Mouse (Mus musculus): ENCODE data around the gene Cd44. TPM values are rescaled to one million over a fixed set of nuclear protein-coding genes. Genes with fewer than 3 reads are reported as not detected.
A peak's percentile ranks its signal among the peaks of the same experiment; 100 is the strongest.

Cd44 gene
- polyA plus RNA-seq, 1 experiment from 2014 or later = 19.4 TPM

GRCm38 (mm10) chr2:102886306-102886935 lies 15.0 kb downstream of the Cd44 start:
- Histone ChIP-seq H3K9ac (no peak overlapping the region), H3K4me2 (no peak overlapping the region), H3K27ac (no peak overlapping the region), H3K4me3 (replicated peaks) (no peak overlapping the region), H3K4me1 (peaks cover 11% of the 10 kb centered on the region; the same call in 1 of the 2 replicates), H3K27me3 (replicated peaks) (no peaks in the 10 kb centered on the region), H3K9me3 (no peaks in the 10 kb centered on the region), H3K36me3 (no peaks in the 10 kb centered on the region)
- no peak for ATAC-seq (ENCODE audit: insufficient read depth, low FRiP score, low read depth)
- WGBS = 78% methylated on average over 6 of the region's 6 CpGs

DNA sequence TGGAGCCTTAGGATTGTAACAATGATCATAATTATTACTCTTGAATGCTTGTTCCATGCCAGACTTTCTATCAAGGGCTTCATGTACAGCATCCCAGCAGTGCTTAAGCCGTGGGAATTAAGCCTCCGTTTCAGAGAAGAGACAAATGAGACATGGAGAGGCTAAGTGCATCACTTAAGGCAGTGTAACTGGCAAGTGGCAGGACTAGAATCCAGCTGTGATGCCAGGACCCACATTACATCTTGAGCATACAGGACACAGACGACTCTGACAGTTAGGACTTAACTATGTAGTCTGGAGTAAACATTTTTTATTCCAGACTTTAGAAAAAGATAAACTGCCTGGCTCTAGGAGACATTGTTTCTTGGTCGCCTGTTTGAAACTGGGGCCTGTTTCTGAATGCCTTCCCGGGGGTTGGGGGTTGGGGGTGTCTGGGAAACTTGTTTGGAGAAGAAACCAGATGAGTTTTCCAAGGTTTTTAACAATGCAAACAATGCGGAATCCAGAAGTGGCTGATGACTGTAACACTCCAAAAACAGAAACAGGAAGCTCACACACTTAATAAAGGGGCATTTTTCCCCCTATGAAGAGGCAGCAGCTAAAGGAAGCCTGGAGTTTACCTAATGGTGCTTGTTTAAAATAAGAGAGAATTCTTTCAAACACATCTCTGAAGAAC lies 18.7 kb downstream of the Cd44 start:
- H3K4me1 ChIP-seq = peaks cover 11% of the 10 kb centered on the region; the same call in 1 of the 2 replicates
- no peaks in the 10 kb centered on the region for H3K9me3 ChIP-seq
- ATAC-seq (ENCODE audit: insufficient read depth, low FRiP score, low read depth) = 0 out of 2 replicates have a peak, but pooled peaks have one; percentile 20
- no peaks in the 10 kb centered on the region for H3K27me3 ChIP-seq (replicated peaks)
- H3K9ac ChIP-seq = no peak overlapping the region
- peak overlapping the region; percentile 80 for H3K27ac ChIP-seq
- no peak overlapping the region for H3K4me3 ChIP-seq (replicated peaks)
- H3K36me3 ChIP-seq = no peaks in the 10 kb centered on the region
- WGBS = 18% methylated on average over 6 of the region's 6 CpGs
- no peak overlapping the region for H3K4me2 ChIP-seq

DNA sequence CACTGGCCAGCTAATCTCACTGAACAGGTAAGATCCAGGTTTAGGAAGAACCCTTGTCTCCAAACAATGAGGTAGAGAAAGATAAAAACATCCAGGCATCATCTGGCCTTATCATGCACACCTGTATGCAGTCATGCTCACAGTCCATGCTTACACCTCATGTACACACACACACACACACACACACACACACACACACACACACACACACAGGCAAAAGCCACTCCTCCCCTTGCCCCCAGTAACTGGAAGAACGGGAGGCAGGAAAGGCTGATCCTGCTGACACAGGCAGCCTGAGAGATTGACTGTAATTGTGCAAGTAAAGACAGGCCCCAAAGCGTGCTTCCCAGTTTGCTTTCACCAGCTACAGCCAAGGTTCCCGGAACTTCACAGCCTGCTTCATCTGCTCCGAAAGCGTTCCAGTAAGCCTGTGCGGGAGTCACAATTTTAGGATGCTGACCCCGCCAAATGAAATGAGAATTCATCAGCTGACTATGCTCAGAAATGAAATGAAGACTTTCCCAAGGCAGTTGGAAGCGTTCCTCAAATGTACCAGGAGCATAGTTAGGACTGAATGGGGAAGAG lies 19.4 kb downstream of the Cd44 start:
- no peak for ATAC-seq (ENCODE audit: insufficient read depth, low FRiP score, low read depth)
- WGBS = 48% methylated on average over 8 of the region's 8 CpGs
- Histone ChIP-seq H3K36me3 (no peaks in the 10 kb centered on the region), H3K4me2 (no peak overlapping the region), H3K9me3 (no peaks in the 10 kb centered on the region), H3K4me3 (replicated peaks) (no peak overlapping the region), H3K27me3 (replicated peaks) (no peaks in the 10 kb centered on the region), H3K4me1 (peaks cover 11% of the 10 kb centered on the region; the same call in 1 of the 2 replicates), H3K27ac (peak overlapping the region; percentile 80), H3K9ac (no peak overlapping the region)

DNA sequence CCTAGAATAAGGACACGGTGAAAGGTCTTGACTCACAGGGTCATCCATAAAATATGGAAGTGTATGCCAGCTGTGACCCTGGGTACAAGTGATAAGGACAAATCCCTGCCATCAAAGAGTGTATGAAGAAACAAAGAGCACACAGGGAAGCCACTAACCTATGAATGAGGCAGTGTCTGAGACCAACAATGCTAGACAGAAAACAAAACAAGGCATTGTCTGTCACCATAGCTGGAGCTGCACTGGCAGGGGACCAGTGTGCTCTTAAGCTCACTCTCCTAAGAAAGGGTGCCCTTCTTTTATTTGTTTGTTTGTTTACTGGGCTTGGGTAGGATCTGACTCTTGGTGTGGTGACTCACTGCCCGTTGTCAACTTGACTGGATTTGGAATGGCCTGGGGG lies 23.0 kb downstream of the Cd44 start:
- no peak overlapping the region for H3K4me2 ChIP-seq
- WGBS = 66% methylated on average over 2 of the region's 2 CpGs
- H3K36me3 ChIP-seq = no peaks in the 10 kb centered on the region
- H3K9me3 ChIP-seq = no peaks in the 10 kb centered on the region
- H3K27ac ChIP-seq = no peak overlapping the region
- no peak overlapping the region for H3K9ac ChIP-seq
- no peaks in the 10 kb centered on the region for H3K27me3 ChIP-seq (replicated peaks)
- peaks cover 17% of the 10 kb centered on the region; the same call in 1 of the 2 replicates for H3K4me1 ChIP-seq
- H3K4me3 ChIP-seq (replicated peaks) = no peak overlapping the region
- ATAC-seq (ENCODE audit: insufficient read depth, low FRiP score, low read depth) = no peak

- Histone ChIP-seq H3K27ac (no peak overlapping the region), H3K4me2 (no peak overlapping the region), H3K4me3 (replicated peaks) (no peak overlapping the region), H3K9ac (no peak overlapping the region), H3K27me3 (replicated peaks) (no peaks in the 10 kb centered on the region), H3K4me1 (peaks cover 9% of the 10 kb centered on the region; the same call in 1 of the 2 replicates), H3K9me3 (no peaks in the 10 kb centered on the region), H3K36me3 (no peaks in the 10 kb centered on the region)
- WGBS = 89% methylated on average over 4 of the region's 4 CpGs
- no peak for ATAC-seq (ENCODE audit: insufficient read depth, low FRiP score, low read depth)
These were observed 24.0 kb downstream of the Cd44 start for GRCm38 (mm10) chr2:102877463-102877862.

DNA sequence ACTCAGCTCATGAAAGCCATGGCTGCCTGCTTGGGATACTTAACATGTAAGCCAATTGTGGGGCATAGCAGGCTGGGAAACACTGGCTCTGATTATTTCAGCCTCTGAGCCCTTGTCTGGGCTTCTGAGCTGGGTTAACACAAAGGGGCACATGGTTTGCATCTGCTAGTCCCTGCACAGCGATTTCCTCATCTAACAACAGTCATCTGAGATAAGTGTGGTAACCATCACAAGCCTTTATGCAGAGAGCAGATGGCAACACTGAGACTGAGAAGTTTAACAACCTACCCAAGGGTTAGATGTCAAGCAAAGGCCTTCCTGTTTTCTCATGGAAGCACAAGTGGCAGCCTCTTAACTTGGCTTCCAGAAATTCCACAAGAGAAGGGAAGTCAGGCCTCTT lies 25.3 kb downstream of the Cd44 start:
- Histone ChIP-seq H3K36me3 (no peaks in the 10 kb centered on the region), H3K27ac (no peak overlapping the region), H3K4me3 (replicated peaks) (no peak overlapping the region), H3K4me2 (no peak overlapping the region), H3K9me3 (no peaks in the 10 kb centered on the region), H3K27me3 (replicated peaks) (no peaks in the 10 kb centered on the region), H3K4me1 (peaks cover 6% of the 10 kb centered on the region; the same call in 1 of the 2 replicates), H3K9ac (no peak overlapping the region)
- WGBS = 57% methylated on average over 1 of the region's 1 CpGs
- ATAC-seq (ENCODE audit: insufficient read depth, low FRiP score, low read depth) = no peak

- H3K36me3 ChIP-seq = no peaks in the 10 kb centered on the region
- H3K27ac ChIP-seq = no peak overlapping the region
- H3K4me1 ChIP-seq = peaks cover 6% of the 10 kb centered on the region; the same call in 1 of the 2 replicates
- H3K9me3 ChIP-seq = no peaks in the 10 kb centered on the region
- no peak overlapping the region for H3K9ac ChIP-seq
- no peak overlapping the region for H3K4me2 ChIP-seq
- H3K4me3 ChIP-seq (replicated peaks) = no peak overlapping the region
- H3K27me3 ChIP-seq (replicated peaks) = no peaks in the 10 kb centered on the region
- ATAC-seq (ENCODE audit: insufficient read depth, low FRiP score, low read depth) = no peak; the same call in 1 of the 2 replicates
- WGBS = 60% methylated on average over 4 of the region's 4 CpGs
These were observed 27.6 kb downstream of the Cd44 start for GRCm38 (mm10) chr2:102873848-102874247.

DNA sequence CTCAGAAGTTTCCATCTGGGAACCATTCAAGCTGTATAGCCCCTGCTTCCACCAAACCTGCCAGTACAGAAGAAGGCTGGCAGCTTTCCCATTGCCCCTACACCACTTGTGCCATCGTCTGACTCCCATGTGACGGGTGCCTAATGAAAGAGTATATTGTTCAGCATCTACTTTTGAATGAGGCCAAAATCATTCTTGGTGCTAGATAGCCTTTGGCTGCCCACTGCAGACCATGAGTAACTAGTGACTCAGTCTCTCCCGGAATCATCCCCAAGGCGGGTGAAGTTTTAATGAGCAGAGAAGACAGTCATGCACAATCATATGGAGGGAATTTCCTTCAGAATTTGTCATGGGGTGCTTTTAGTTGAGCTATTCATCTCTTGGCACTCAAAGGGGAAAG lies 28.3 kb downstream of the Cd44 start:
- Histone ChIP-seq H3K4me2 (no peak overlapping the region), H3K4me1 (peaks cover 6% of the 10 kb centered on the region; the same call in 1 of the 2 replicates), H3K9me3 (no peaks in the 10 kb centered on the region), H3K36me3 (no peaks in the 10 kb centered on the region), H3K4me3 (replicated peaks) (no peak overlapping the region), H3K27ac (no peak overlapping the region), H3K9ac (no peak overlapping the region), H3K27me3 (replicated peaks) (no peaks in the 10 kb centered on the region)
- WGBS = 94% methylated on average over 4 of the region's 4 CpGs
- no peak for ATAC-seq (ENCODE audit: insufficient read depth, low FRiP score, low read depth)

- Histone ChIP-seq H3K4me2 (no peak overlapping the region), H3K9me3 (no peaks in the 10 kb centered on the region), H3K9ac (no peak overlapping the region), H3K27me3 (replicated peaks) (no peaks in the 10 kb centered on the region), H3K4me3 (replicated peaks) (no peak overlapping the region), H3K27ac (no peak overlapping the region), H3K4me1 (peaks cover 6% of the 10 kb centered on the region; the same call in 1 of the 2 replicates), H3K36me3 (no peaks in the 10 kb centered on the region)
- ATAC-seq (ENCODE audit: insufficient read depth, low FRiP score, low read depth) = no peak
- WGBS = 92% methylated on average over 2 of the region's 2 CpGs
These were observed 29.0 kb downstream of the Cd44 start for GRCm38 (mm10) chr2:102872436-102872835.

DNA sequence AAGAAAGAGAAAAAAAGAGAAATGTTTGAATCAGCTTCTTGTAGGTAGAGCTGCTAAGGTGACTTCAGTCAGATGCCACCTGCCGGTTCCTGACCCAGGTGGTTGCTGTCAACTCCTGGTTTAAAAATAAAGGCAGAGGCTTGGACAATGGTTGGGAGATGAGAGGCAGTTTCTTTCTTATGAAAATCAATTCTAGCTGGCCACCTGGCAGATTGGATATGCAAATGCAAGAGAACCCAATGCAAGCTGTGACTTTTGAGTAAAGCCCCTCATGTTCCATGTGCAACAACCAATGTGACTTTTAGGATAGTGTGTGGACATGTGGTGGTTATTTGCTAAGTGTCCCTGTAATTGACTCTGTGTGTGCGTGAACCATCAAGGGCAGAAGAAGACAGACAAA lies 33.0 kb downstream of the Cd44 start:
- no peaks in the 10 kb centered on the region for H3K27me3 ChIP-seq (replicated peaks)
- H3K27ac ChIP-seq = no peak overlapping the region
- H3K9ac ChIP-seq = no peak overlapping the region
- H3K9me3 ChIP-seq = no peaks in the 10 kb centered on the region
- H3K4me1 ChIP-seq = peaks cover 5% of the 10 kb centered on the region
- WGBS = 78% methylated on average over 2 of the region's 2 CpGs
- no peak overlapping the region for H3K4me2 ChIP-seq
- H3K36me3 ChIP-seq = no peaks in the 10 kb centered on the region
- no peak for ATAC-seq (ENCODE audit: insufficient read depth, low FRiP score, low read depth)
- H3K4me3 ChIP-seq (replicated peaks) = no peak overlapping the region

- Histone ChIP-seq H3K4me2 (no peak overlapping the region), H3K4me3 (replicated peaks) (no peak overlapping the region), H3K27me3 (replicated peaks) (no peaks in the 10 kb centered on the region), H3K9me3 (no peaks in the 10 kb centered on the region), H3K27ac (no peak overlapping the region; the same call in 1 of the 2 replicates), H3K36me3 (no peaks in the 10 kb centered on the region), H3K4me1 (peaks cover 5% of the 10 kb centered on the region; the same call in 1 of the 2 replicates), H3K9ac (no peak overlapping the region)
- no peak for ATAC-seq (ENCODE audit: insufficient read depth, low FRiP score, low read depth)
- WGBS = 51% methylated on average over 6 of the region's 6 CpGs
These were observed 33.9 kb downstream of the Cd44 start for GRCm38 (mm10) chr2:102867396-102868088.

Measured in stomach, embryonic 15.5 days (tissue).